Mouse (Mus musculus): ENCODE results near the gene Dync1h1.

- TF ChIP-seq GATA1 (IDR thresholded peaks at IDR 0.05; ENCODE audit: borderline replicate concordance, low read length) (no peak), FLI1 (IDR thresholded peaks at IDR 0.05; ENCODE audit: low read length) (no peak)
These were observed 102.4 kb downstream of the Dync1h1 start for GRCm38 (mm10) chr12:110703682-110704081.

All from megakaryocyte, embryonic 14.5 days (primary cell).